Mouse (Mus musculus) adrenal gland, postnatal 10 days (tissue): ENCODE data around the gene Hhip. TPM values are rescaled to one million over a fixed set of nuclear protein-coding genes. Genes with fewer than 3 reads are reported as not detected.
A peak's percentile ranks its signal among the peaks of the same experiment; 100 is the strongest.

Experiments
- DNase-seq: peaks from one replicate; pipeline ENCODE4 v3.0.0; 2021; ENCODE audit warnings: mixed read lengths
- long read RNA-seq, 2 experiments: library from polyadenylated mRNA; stranded (forward); transcript quantifications; one replicate each; pipeline ENCODE4 v2.0.0; 2021
- total RNA-seq, 2 experiments: library from RNA; stranded (reverse); gene quantifications; 2 replicates each; pipeline ENCODE4 v1.2.3; 2021

Gene Hhip
- 1 to 10 TPM; 5.5 to 8.6 TPM for total RNA-seq
- long read RNA-seq, experiment 1, full-length matches to known transcripts, result 1 of 4 reads
- long read RNA-seq, experiment 1, partial matches to known transcripts, result 0 of 4 reads
- long read RNA-seq, experiment 1, other reads (novel, unspliced or antisense), result 3 of 4 reads
- long read RNA-seq, experiment 2, full-length matches to known transcripts, result 1 of 1 reads
- long read RNA-seq, experiment 2, partial matches to known transcripts, result 0 of 1 reads
- long read RNA-seq, experiment 2, other reads (novel, unspliced or antisense), result 0 of 1 reads

- DNase-seq, result peak; percentile 36
Observed at GRCm38 (mm10) chr8:80057198-80058174, at the start of gene Hhip. Gene Hhip (minus strand): TSS chr8:80058006.

- DNase-seq, result no peak
Observed at GRCm38 (mm10) chr8:80087021-80087420, 29.2 kb upstream of the Hhip start.

- DNase-seq, result peak; percentile 5
Observed at GRCm38 (mm10) chr8:80058193-80058592, 387 bp upstream of the Hhip start.

GRCm38 (mm10) chr8:80056331-80057070, 1.3 kb downstream of the Hhip start:
- no peak for DNase-seq

- DNase-seq, result no peak
Observed at GRCm38 (mm10) chr8:80055777-80056176, 2.0 kb downstream of the Hhip start.

- DNase-seq, result no peak
Observed at GRCm38 (mm10) chr8:80055094-80055493, 2.7 kb downstream of the Hhip start.

- DNase-seq, result no peak
Observed at GRCm38 (mm10) chr8:80054216-80054615, 3.6 kb downstream of the Hhip start.

GRCm38 (mm10) chr8:80052838-80053237, 5.0 kb downstream of the Hhip start:
- DNase-seq, result no peak

GRCm38 (mm10) chr8:80051494-80051893, 6.3 kb downstream of the Hhip start:
- no peak for DNase-seq

GRCm38 (mm10) chr8:80049256-80050005, 8.4 kb downstream of the Hhip start:
- no peak for DNase-seq

GRCm38 (mm10) chr8:80048256-80048655, 9.6 kb downstream of the Hhip start:
- DNase-seq, result no peak

- no peak for DNase-seq
Observed at GRCm38 (mm10) chr8:80037644-80038253, 20.1 kb downstream of the Hhip start.

- no peak for DNase-seq
Observed at GRCm38 (mm10) chr8:80032604-80033003, 25.2 kb downstream of the Hhip start.

GRCm38 (mm10) chr8:80031330-80032293, 26.2 kb downstream of the Hhip start:
- DNase-seq, result no peak

GRCm38 (mm10) chr8:80029631-80030030, 28.2 kb downstream of the Hhip start:
- peak; percentile 20 for DNase-seq

GRCm38 (mm10) chr8:80020469-80020868, 37.3 kb downstream of the Hhip start:
- DNase-seq, result no peak

GRCm38 (mm10) chr8:80015818-80016217, 42.0 kb downstream of the Hhip start:
- DNase-seq, result no peak

GRCm38 (mm10) chr8:80004421-80004820, 53.4 kb downstream of the Hhip start:
- no peak for DNase-seq

- DNase-seq, result no peak
Observed at GRCm38 (mm10) chr8:80002313-80002712, 55.5 kb downstream of the Hhip start.

GRCm38 (mm10) chr8:79995075-79995474, 62.7 kb downstream of the Hhip start:
- DNase-seq, result no peak
